Mouse (Mus musculus): ENCODE results near the gene Fnd3c2. TPM values are rescaled to one million over a fixed set of nuclear protein-coding genes. Genes with fewer than 3 reads are reported as not detected.

Fnd3c2 gene
- polyA plus RNA-seq, 1 experiment from 2014 or later, result not detected

DNA sequence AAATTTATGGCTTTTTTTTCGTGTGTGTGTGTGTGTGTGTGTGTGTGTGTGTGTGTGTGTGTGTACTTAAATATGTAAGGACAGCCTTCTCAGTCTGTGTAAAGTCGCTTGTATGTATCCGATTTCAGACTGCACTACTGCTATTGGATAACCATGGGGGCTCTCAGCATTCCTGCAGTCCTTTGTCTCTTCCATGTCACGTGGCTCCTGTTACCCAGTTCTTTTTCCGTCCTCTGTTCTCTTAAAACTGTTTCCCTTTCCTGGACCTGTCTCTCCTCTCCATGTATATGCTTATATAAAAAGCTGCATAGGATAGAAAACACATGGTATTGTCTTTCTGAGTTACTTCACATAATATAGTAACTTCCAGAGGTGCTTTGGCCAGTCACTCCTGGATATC, 69.5 kb downstream of the Fnd3c2 start:
- WGBS, result 23% methylated on average over 5 of the region's 5 CpGs
- H3K4me2 ChIP-seq (ENCODE audit: low read length), result 0 out of 2 replicates have a peak overlapping the region, but pooled peaks have one; percentile 3
- peak; percentile 89 for DNase-seq (ENCODE audit: low spot score)

More for the DNA sequence above, 69.5 kb downstream of the Fnd3c2 start:
- no peak for TF ChIP-seq CTCF (IDR thresholded peaks at IDR 0.05; ENCODE audit: low read depth)
- Histone ChIP-seq H3K27ac (peak overlapping the region; percentile 80), H3K9me3 (replicated peaks; ENCODE audit: low read length) (no peaks in the 10 kb centered on the region), H3K9ac (ENCODE audit: low read depth, low read length) (no peak overlapping the region), H3K4me3 (replicated peaks; ENCODE audit: low read depth, low read length) (no peak overlapping the region), H3K36me3 (ENCODE audit: insufficient read depth, low read length) (no peaks in the 10 kb centered on the region), H3K27me3 (ENCODE audit: insufficient read depth, low read length) (no peaks in the 10 kb centered on the region), H3K4me1 (replicated peaks; ENCODE audit: insufficient read depth, low read length) (no peaks in the 10 kb centered on the region; the same call in none of the 2 replicates)
- no peak for ATAC-seq (replicated peaks; ENCODE audit: low FRiP score, low read depth)

Other genes with a start within 250 kb of the Fnd3c2 start
- gene Magt1, start 243.5 kb downstream of the Fnd3c2 start, polyA plus RNA-seq (2015; fragmentation: Nextera tagmentation; extraction: Ambion mirVana), result 47.4 and 50.8 TPM in 2 replicates
- 754 and 861 TPM in 2 replicates for gene Cox7b, start 239.7 kb downstream of the Fnd3c2 start, polyA plus RNA-seq (2015; fragmentation: Nextera tagmentation; extraction: Ambion mirVana)
- 20.7 and 21.0 TPM in 2 replicates for gene Atp7a, start 228.1 kb downstream of the Fnd3c2 start, polyA plus RNA-seq (2015; fragmentation: Nextera tagmentation; extraction: Ambion mirVana)
- 0.59 and 0.62 TPM in 2 replicates for gene Tlr13, start 112.2 kb downstream of the Fnd3c2 start, polyA plus RNA-seq (2015; fragmentation: Nextera tagmentation; extraction: Ambion mirVana)
- gene Pgk1, start 68.3 kb downstream of the Fnd3c2 start, polyA plus RNA-seq (2015; fragmentation: Nextera tagmentation; extraction: Ambion mirVana), result 280 and 296 TPM in 2 replicates
- 11.6 and 12.1 TPM in 2 replicates for gene Taf9b, start 34.2 kb downstream of the Fnd3c2 start, polyA plus RNA-seq (2015; fragmentation: Nextera tagmentation; extraction: Ambion mirVana)
- gene Fndc3c1, start 230.0 kb upstream of the Fnd3c2 start, polyA plus RNA-seq (2015; fragmentation: Nextera tagmentation; extraction: Ambion mirVana), result 1.1 and 1.4 TPM in 2 replicates